Mouse (Mus musculus) spleen, postnatal 4 days (tissue): ENCODE results near the gene Gm3893.
"Not testable (repeated sequence)": the region's sequence is repeated elsewhere in the genome, so short reads cannot be mapped to it uniquely, and the experiment has no call there.

Experiments used
- DNase-seq, 2 experiments: peaks; one replicate each; pipeline ENCODE4 v3.0.0; 2022; ENCODE audit warnings: low spot score in 2 of 2

Gm3893 gene

GRCm38 (mm10) chr4:42090907-42091306, at the start of gene Gm3893:
TSS of gene Gm3893 (plus strand) at chr4:42091207.
- DNase-seq, result not testable (repeated sequence)

GRCm38 (mm10) chr4:42114517-42114916, 23.5 kb downstream of the Gm3893 start, which contains the start of gene Gm13304:
TSS of gene Gm13304 (plus strand) at chr4:42114817.
- DNase-seq, result not testable (repeated sequence)
